Mouse (Mus musculus) CD8-positive naive resting alpha-beta T cell, adult 57 days (primary cell): ENCODE measurements around the gene Bfsp1. TPM values are rescaled to one million over a fixed set of nuclear protein-coding genes. Genes with fewer than 3 reads are reported as not detected.

ENCODE experiments used
- total RNA-seq: library from RNA; stranded (reverse); gene quantifications from one replicate; pipeline ENCODE4 v1.2.4, GENCODE M21; 2023

The Bfsp1 gene
- not detected for total RNA-seq

DNA sequence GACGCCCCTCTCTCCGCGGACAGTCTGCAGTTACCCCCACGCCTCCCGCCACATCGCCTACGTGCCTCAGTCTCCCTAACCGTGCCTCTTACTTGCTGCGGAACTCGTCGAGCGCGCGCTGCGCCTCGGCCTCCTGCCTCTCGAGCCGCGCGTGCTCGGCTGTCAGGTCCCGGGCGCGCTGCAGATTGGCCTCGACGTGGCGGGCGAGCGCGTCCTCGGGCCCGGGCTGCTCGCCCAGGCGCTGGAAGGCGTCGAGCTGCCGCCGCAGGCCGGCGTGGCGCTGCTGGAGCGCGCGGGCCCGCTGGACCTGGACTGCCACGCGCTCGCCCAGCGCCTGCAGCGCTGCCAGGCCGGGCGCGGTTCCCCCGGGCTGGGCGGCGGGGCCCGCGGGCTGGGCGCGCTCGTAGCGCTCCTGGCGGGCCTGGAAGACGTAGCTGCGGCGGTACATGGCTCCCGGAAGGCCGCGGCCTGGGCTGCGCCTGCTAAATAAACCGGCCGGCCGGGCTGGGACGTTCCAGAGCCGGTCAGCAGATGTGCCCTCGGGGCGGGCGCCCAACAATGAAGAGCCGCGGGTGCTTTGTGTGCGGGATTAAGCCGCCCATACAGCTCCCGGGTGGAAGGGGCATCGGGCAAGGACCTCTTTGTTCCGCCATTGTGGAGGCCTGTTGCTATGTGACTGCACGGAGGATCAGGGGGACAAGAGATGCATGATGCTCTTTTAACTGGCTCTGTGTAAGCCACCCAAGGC lies at the start of gene Bfsp1:
Gene Bfsp1 (minus strand): TSS at position 690 of the 748 bp plus-strand sequence.

Other genes starting within 250 kb of the Bfsp1 start
- 20.5 TPM for gene Dstn, start 52.1 kb upstream of the Bfsp1 start, total RNA-seq
- 70.8 TPM for gene Rrbp1, start 148.1 kb upstream of the Bfsp1 start, total RNA-seq
- not detected for gene Banf2, start 169.9 kb upstream of the Bfsp1 start, total RNA-seq